Mouse (Mus musculus) kidney, postnatal 4 days (tissue): ENCODE data around the gene Dmac1.
"Not testable (repeated sequence)": the region's sequence is repeated elsewhere in the genome, so short reads cannot be mapped to it uniquely, and the experiment has no call there.

Experiments used
- DNase-seq, 2 experiments: peaks; one replicate each; pipeline ENCODE4 v3.0.0; 2021; ENCODE audit warnings: mixed read lengths in 2 of 2

The Dmac1 gene

GRCm38 (mm10) chr4:75278197-75279175, at the start of gene Dmac1:
TSS of gene Dmac1 (minus strand) at chr4:75278305.
- DNase-seq: peak; percentile 95 to 96

DNA sequence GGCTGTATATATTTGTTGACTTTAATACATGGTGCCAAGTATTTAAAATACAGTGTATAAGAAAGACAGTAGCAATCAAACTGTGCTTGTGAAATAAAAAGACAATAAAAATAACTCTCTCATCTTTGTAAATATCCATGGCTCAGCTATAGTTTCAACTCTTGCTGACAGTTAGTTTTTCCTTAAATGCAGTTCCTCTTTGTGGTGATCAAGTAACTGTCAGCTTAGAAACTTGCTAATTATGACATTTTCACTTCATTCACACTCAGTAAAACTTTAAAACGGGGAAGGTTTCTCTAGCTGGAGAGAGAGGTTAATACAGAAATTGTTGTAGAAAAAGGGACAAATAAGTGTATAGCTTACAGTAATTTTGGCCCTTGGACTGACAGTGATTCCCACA, 37.3 kb upstream of the Dmac1 start:
- DNase-seq: no peak

- DNase-seq: no peak
Measured at GRCm38 (mm10) chr4:75315007-75315406, 36.9 kb upstream of the Dmac1 start.

- no peak for DNase-seq
Measured at GRCm38 (mm10) chr4:75311918-75312317, 33.8 kb upstream of the Dmac1 start.

DNA sequence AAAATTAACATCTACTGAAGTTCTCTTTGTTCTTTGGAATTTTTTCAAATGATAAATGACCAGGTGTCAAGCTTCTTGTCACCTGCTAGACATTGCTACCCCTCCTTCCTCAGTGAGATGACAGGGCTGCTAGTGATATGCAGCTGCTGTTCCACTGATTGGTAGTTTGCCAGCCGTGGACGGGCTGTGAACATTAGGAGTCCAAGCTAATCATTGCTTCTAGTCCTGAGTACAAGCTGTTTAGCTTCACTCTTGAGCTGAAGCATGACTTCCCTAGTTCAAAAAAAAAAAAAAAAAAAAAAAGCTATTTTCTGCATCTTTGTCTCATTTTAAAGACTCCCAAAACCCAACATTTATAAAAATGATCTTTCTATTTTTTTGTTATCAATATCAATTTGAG, 33.2 kb upstream of the Dmac1 start:
- peak in 1 of 2 experiments; percentile 8 for DNase-seq

GRCm38 (mm10) chr4:75300205-75300972, 22.3 kb upstream of the Dmac1 start:
- DNase-seq: no peak

DNA sequence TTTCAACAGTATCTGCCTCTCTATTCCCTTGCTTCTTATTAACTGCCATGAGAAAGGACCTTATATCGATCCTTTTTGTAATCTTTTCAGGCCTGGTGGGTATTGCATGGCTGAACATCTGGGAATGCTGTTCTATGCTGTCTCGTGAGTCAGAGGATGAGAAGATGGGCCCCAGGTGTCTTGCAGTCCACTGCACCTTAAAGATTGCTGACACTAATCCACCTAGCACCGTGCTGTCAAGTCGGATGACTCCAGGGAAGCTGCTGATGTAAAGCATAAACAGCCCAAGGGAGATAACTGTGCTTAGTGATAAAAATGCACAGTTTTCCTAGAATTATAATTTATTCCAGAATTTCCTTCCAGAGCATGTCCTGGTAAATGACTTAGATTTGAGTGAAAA, 14.2 kb upstream of the Dmac1 start:
- no peak for DNase-seq

- no peak for DNase-seq
Measured at GRCm38 (mm10) chr4:75291142-75291541, 13.0 kb upstream of the Dmac1 start.

GRCm38 (mm10) chr4:75277467-75278196, 473 bp downstream of the Dmac1 start:
- DNase-seq: no peak

DNA sequence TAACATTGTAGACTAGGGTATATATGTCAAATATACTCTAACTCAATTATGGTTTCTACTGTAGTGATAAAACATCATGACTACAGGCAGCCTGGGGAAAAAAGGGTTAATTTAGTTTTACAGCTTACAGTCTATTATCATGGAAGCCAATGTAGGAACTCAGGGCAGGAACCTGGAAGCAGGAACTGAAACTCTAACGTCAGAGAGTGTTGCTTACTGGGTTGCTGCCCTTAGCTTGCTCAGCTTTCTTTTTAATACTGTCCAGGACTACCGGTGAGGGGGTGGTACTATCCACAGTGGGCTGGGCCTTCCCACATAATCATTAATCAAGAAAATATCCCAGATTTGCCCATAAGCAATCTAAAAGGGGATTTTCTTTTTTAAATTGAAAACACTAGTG, 2.4 kb downstream of the Dmac1 start:
- DNase-seq: no peak

DNA sequence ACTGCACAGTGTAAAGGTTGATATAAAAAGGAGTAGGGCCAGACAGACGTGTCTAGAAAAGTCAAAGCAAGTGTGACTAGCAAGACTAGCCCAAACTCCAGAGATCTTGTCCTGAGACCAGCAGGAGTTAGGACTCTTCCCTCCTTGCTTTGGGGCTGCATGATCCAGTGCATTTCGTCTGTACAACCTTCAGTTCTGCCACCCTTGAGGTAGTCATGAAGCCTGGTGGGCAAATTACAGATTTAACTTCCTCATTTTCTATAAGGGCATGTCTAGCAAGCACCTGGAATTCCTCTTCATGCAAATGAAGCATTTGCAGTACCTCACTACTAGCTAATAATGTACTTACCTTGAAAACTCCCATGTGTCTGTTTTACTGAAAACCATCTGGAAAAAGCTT, 10.2 kb downstream of the Dmac1 start:
- no peak for DNase-seq

DNA sequence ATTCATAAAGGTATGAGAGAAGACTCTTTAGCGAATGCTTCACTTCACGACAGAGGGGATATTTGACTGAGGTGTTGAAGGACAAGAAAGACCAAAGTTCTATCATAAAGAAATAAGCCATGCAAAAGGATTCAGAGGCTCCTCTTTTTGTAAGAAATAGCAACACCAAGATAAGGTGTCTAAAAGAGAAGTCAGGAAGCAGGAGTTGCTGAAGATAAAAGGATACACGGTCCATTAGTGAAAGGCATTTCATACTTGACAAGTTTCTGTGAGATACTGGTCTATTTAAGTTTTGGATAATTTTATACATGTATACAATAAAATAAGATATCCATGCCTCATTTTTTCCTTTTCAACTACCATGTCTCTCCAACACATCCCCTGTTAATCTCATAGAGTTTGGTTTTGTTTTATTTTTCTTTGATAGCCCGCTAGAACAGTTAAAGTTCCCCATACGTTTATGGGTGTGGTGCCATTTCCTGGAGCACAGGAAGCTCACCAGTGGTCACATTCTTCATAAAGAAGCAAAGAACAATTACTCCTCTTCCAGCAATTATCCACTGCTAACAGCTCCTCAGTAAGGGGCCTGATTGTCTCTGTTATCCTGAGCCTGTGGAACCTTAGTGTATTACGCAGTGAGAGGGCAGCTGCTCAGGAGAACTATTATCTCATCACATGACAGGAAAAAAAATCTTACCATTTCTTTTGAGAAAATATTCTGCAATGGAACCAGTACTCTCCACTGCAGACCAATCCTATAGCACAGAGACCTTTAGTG, 11.1 kb downstream of the Dmac1 start:
- no peak for DNase-seq

GRCm38 (mm10) chr4:75264219-75264618, 13.9 kb downstream of the Dmac1 start:
- no peak for DNase-seq

GRCm38 (mm10) chr4:75263556-75264129, 14.5 kb downstream of the Dmac1 start:
- DNase-seq: no peak

- no peak for DNase-seq
Measured at GRCm38 (mm10) chr4:75262423-75262822, 15.7 kb downstream of the Dmac1 start.

DNA sequence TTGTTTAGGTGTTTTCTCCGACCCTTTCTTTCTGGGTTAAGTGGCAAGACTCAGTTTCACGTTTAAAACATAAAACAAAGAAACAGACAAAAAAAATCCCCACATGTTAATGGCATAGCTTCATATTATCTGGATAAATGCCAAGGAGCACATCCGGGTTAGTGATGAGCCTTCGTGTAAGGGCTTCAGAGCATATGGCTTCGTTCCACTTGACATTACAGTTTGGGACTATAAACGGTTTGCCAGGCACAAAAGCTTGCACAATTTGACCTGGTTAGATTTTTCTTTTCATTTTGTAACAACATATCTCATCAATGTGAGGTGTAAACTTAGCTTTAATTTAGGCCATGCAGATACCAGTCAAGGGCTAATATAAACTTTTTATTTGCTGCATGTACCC, 17.9 kb downstream of the Dmac1 start:
- DNase-seq: no peak

DNA sequence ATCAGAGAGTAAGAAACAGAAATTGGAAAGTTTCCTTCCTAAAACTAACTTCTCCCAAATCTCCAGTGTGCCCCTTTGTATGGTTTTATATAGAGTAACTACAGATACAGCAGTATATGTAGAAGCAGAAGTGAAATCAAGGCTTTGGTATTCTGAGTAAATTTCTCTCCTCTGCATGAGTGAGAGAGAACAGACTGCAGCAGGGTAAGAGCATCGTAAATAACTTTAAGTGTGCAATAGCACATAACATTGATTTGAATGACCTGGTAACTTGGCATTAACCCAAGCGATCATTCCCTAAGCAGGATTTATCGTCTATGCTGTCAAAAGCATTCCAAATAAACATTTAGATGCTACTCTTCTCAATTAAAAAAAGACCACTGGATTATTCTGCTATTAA, 18.7 kb downstream of the Dmac1 start:
- no peak for DNase-seq

DNA sequence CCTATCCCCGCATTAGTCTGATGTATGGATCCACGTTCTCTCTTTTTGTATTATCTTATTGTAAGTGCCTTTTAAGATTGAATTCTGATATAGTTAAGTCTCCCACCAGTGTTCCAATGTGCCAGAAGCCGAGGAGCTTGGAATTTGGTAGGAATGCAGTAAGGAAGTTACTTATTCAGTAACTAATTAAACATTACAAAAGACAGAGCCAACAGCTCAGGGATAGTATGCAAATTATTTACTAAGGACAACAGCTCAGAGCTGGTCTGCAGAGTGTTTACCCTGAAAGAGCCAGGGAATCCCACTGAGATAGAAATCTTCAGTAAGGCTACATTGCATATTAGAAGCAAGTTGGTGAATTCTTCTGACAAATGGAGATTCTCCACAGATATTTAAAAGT, 43.5 kb downstream of the Dmac1 start:
- DNase-seq: not testable (repeated sequence)
